Mouse (Mus musculus): ENCODE data around the gene Nog. TPM values are rescaled to one million over a fixed set of nuclear protein-coding genes. Genes with fewer than 3 reads are reported as not detected.

Gene Nog
- total RNA-seq, 2 experiments from 2014 or later: 15.6 to 17.1 TPM

GRCm38 (mm10) chr11:89298285-89299010 is 3.7 kb downstream of the Nog start:
- peak; percentile 22 to 35 for DNase-seq (ENCODE audit: low spot score in 2 of 2)
- intact Hi-C loops (cut with DNase I): no loop called here

DNA sequence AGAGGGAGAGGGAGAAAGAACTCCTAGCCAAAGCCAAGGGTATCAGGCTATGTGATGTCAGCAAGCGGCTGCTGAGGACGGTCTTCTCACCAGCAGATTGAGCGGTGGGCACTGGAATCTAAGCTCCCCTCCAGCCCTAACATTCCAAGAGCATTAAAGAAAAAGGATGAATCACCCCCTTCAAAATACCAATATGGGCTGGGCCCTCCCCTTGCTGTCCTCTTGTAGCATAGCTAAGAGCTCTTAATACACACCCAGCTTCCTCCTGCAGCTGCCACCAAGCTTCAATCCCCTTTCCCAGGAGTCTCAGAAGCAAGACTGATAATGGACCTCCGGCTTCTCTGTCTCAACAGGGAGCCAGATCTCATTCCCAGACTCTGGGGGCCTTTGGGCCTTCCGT is 4.6 kb downstream of the Nog start:
- intact Hi-C loops (cut with DNase I): no loop called here
- DNase-seq (ENCODE audit: low spot score in 2 of 2): no peak

GRCm38 (mm10) chr11:89269809-89270361 is 32.2 kb downstream of the Nog start:
- intact Hi-C loops (cut with DNase I): no loop called here
- peak; percentile 5 to 9 for DNase-seq (ENCODE audit: low spot score in 2 of 2)

- intact Hi-C loops (cut with DNase I): no loop called here
- DNase-seq (ENCODE audit: low spot score in 2 of 2): no peak
Measured at GRCm38 (mm10) chr11:89267520-89267919, 34.6 kb downstream of the Nog start.

DNA sequence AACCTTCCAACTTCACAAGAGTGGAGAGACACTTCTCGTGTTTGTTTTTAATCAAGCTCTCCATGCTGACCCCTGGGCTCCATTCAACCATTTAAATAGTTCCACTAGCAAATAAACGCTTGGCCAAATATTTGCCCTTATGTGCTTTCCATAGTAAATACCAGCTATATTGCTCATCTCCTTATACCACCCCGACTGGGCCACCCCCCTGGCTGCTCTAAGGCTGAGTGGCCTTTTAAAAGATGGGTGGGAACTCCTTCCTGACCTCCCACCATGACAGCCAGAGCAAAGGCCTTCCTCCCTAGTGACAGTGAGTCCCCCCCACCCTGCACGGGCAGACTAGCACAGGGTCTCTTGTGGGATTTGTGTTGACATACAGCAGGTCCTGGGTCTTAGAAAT is 37.1 kb downstream of the Nog start:
- DNase-seq (ENCODE audit: low spot score in 2 of 2): no peak
- intact Hi-C loops (cut with DNase I): no loop called here

DNA sequence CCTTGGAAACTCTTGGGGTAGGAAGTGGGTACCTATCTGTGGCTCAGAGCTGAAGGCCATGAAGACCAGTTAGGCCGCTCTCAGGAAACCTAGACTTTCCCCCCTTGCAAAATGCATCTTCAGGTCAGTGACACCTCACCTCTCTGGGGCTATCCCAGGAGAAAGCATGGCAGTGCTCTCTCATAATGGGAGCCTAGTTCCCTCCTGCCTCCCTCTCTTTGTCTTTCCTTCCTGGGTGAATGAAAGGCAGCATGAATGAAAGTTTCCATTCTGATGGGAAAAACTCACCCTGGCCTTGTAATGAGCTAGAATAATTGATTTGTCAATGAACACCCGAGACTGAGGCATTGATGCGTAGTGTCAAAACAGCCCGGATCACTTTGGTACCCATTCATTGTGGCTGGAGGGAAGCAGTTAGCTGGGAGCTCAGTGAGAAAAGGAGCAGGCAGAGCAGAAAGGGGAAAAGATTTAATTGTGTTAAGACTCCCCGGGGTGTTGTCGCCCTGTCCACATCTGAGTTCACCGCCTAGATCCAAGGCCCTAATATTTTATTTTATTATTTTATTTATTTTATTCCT is 42.7 kb downstream of the Nog start:
- intact Hi-C loops (cut with DNase I): no loop called here
- no peak for DNase-seq (ENCODE audit: low spot score in 2 of 2)

GRCm38 (mm10) chr11:89257893-89258292 is 44.2 kb downstream of the Nog start:
- intact Hi-C loops (cut with DNase I): no loop called here
- DNase-seq (ENCODE audit: low spot score in 2 of 2): no peak

DNA sequence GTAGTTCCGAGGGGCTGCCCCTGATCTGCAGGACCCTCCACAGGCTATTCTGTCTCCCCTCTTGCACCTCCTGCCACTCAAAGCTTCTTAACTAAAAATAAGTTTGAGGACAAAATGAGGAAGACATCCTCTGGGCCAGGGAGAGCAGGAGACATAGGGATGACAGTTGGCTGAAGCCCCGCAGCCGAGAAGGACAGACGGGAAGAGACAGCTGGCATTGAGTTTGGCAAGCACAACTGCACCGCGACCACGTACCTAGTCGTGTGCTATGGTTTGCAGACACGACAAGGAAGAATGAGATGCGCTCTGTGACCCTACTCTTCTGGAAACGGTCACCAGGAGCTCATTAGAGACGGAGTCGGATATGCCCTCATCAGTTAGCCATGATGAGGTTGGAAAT is 48.2 kb downstream of the Nog start:
- no peak for DNase-seq (ENCODE audit: low spot score in 2 of 2)
- intact Hi-C loops (cut with DNase I): no loop called here

Other genes with a start within 250 kb of the Nog start
- 10 to 100 TPM; 44.9 to 47.8 TPM for gene Dgke, start 235.5 kb downstream of the Nog start, total RNA-seq (2021)
- gene Gm525, start 228.5 kb downstream of the Nog start, total RNA-seq (2021): not detected